Mouse (Mus musculus): ENCODE measurements around the gene Fzd2. TPM values are rescaled to one million over a fixed set of nuclear protein-coding genes. Genes with fewer than 3 reads are reported as not detected.

Gene Fzd2
- polyA plus RNA-seq, 1 experiment from 2014 or later = 53.3 TPM

DNA sequence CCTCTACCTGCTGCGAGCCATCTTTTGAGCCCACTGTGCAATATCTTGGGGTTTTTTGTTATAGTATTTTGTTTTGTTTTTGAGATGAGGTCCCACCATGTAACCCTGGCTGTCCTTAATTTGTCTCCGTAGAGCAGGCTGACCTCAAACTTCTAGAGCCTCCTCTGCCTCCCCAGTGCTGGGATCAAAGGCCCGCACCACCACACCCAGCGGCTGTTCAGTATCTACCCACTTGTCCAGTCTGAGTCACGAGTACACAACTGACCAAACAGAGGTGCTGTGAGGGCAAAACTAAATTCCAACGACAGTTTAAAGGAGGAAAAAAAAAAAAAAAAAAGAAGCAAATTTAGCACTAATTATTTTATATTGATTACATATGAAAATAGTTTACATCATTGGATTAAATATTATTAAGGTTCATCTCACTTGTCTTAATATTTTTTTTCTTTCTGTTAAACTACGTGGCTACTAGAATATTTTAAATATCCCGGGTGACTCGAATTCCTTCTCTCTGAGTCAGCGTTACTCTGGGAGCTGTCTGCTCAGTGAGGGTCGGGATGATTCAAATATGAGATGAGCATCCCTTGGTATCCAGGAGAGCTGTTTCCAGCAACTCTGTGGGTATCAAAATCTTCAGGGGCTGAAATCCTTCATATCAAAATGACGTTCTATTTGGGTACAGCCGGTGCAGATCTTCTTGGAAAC lies 28.0 kb upstream of the Fzd2 start:
- H3K9me3 ChIP-seq (replicated peaks; ENCODE audit: control insufficient read depth, low read length) = no peaks in the 10 kb centered on the region
- WGBS = 66% methylated on average over 13 of the region's 13 CpGs
- no peaks in the 10 kb centered on the region for H3K4me1 ChIP-seq (ENCODE audit: control insufficient read depth, insufficient read depth, low read length)
- DNase-seq (ENCODE audit: low spot score) (no peak), ATAC-seq (replicated peaks; ENCODE audit: insufficient number of reproducible peaks, low FRiP score, low TSS enrichment, low read depth) (no peak)
- H3K4me2 ChIP-seq (ENCODE audit: low read depth, low read length) = no peak overlapping the region
- no peak overlapping the region for H3K27ac ChIP-seq (replicated peaks; ENCODE audit: low read depth, low read length)
- no peak overlapping the region for H3K4me3 ChIP-seq (ENCODE audit: low read depth, low read length)
- H3K9ac ChIP-seq (replicated peaks; ENCODE audit: low read length) = no peak overlapping the region
- H3K36me3 ChIP-seq (replicated peaks; ENCODE audit: control insufficient read depth, insufficient read depth, low read depth, low read length) = no peaks in the 10 kb centered on the region
- H3K27me3 ChIP-seq (ENCODE audit: control insufficient read depth, insufficient read depth, low read length) = no peaks in the 10 kb centered on the region

DNA sequence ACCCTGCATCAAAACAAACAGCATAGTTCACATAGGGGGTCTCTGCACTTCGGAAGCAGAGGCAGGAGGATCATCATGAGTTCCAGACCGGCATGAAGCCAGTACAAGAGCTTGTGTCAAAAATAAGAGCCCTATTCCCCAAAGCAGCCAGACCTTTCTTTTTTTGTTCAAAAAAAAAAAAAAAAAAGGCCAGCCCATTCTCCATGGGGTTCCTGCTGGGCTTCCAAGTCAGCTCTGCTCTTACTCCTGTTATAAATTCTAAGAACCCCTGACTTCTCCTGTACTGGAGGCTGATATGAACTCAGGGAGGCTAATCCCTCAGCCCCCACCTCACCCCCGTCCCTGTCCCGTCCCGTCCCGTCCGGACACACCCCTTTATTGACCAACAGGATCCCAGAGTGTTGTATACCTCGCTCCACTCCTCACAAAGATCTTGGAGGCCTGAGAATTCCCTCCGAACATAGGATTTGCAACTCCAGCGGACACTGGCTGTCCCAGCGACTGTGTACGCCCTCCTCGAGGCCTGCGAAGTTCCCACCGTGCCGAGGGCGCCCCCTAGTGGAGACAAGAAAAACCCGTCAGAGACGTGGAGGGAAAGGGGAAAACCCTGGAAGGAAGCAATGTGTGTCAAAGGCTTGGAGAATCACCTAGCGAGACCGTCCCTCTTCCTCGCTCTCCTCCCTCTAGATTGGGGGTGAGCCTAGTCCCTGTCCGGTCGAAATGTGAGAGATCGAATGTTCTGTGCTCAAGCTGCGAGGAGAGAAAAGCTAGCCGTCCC lies 25.7 kb upstream of the Fzd2 start:
- H3K36me3 ChIP-seq (replicated peaks; ENCODE audit: control insufficient read depth, insufficient read depth, low read depth, low read length) = no peaks in the 10 kb centered on the region
- DNase-seq (ENCODE audit: low spot score) = peak; percentile 91
- peak overlapping the region; percentile 47 for H3K4me2 ChIP-seq (ENCODE audit: low read depth, low read length)
- peak overlapping the region; percentile 86 for H3K27ac ChIP-seq (replicated peaks; ENCODE audit: low read depth, low read length)
- H3K4me1 ChIP-seq (ENCODE audit: control insufficient read depth, insufficient read depth, low read length) = peaks cover 9% of the 10 kb centered on the region
- 6% methylated on average over 27 of the region's 27 CpGs for WGBS
- H3K27me3 ChIP-seq (ENCODE audit: control insufficient read depth, insufficient read depth, low read length) = no peaks in the 10 kb centered on the region
- H3K9ac ChIP-seq (replicated peaks; ENCODE audit: low read length) = peak overlapping the region; percentile 66
- ATAC-seq (replicated peaks; ENCODE audit: insufficient number of reproducible peaks, low FRiP score, low TSS enrichment, low read depth) = peak; percentile 35; the same call in 1 of the 2 replicates
- peak overlapping the region; percentile 30 for H3K4me3 ChIP-seq (ENCODE audit: low read depth, low read length)
- no peaks in the 10 kb centered on the region for H3K9me3 ChIP-seq (replicated peaks; ENCODE audit: control insufficient read depth, low read length)

DNA sequence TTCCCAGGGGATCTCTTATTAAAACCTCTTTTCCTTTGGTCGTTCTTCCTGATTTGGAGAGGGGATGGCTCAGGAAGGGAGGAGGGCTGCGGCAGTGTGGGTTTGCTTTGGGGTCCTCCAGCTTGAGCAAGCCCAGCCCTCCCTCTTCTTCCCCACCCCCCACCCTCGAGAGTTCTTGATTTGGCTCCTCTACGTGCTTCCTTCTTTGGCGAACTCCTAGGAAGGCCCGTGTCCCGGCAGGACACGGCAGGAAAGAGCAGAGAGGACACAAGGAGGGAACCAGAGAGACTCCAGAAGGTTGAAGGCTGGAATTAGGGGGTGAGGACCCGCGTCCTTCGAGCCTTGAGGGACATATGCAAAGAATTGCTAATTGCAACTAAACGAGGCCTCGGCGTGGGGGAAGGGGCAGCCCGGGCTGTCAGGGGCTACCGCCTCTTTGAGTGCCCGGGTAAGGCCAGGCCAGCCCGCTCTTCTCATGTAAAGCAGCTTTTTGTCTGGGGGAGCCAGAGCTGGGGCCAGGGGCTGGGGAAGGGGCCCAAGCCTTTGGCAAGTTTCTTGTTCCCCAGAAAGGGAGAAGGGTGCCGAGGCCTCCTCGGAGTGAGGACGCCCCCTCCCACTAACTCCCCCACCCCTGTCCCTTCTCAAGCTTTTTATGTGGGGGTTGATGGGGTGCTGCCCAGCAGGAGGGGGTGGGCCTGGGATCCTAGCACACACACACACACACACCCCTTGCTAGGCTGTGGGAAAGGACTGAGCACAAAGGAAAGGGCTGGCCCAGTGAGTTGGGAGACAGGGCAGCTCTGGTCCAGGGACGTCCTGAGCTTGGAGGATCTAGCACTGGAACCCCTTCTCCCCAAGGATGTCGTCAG lies 24.8 kb upstream of the Fzd2 start, which contains the start of gene Gm11627:
Gm11627 (minus strand) TSS at position 297 of the 869 bp plus-strand sequence.
- WGBS = 8% methylated on average over 23 of the region's 23 CpGs

DNA sequence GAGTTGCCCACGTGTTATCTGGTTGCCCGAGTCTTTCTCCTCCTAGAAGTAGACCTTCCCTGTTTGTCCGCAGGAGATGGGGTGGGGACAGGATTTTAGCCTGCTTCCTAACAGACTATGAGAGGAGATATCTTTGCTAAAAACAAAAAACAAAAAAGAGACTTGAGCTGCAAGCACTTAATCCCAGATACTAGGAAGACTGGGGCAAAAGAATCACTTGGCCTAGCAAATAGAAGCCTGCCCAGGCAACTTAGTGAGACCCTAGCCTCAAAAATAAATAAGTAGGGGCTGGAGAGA lies 24.2 kb upstream of the Fzd2 start:
- ATAC-seq (replicated peaks; ENCODE audit: insufficient number of reproducible peaks, low FRiP score, low TSS enrichment, low read depth) (no peak), DNase-seq (ENCODE audit: low spot score) (no peak)
- Histone ChIP-seq H3K9ac (replicated peaks; ENCODE audit: low read length) (peak overlapping the region; percentile 66), H3K27me3 (ENCODE audit: control insufficient read depth, insufficient read depth, low read length) (no peaks in the 10 kb centered on the region), H3K27ac (replicated peaks; ENCODE audit: low read depth, low read length) (peak overlapping the region; percentile 86), H3K36me3 (replicated peaks; ENCODE audit: control insufficient read depth, insufficient read depth, low read depth, low read length) (no peaks in the 10 kb centered on the region), H3K4me3 (ENCODE audit: low read depth, low read length) (peak overlapping the region; percentile 30), H3K9me3 (replicated peaks; ENCODE audit: control insufficient read depth, low read length) (no peaks in the 10 kb centered on the region), H3K4me1 (ENCODE audit: control insufficient read depth, insufficient read depth, low read length) (peaks cover 9% of the 10 kb centered on the region), H3K4me2 (ENCODE audit: low read depth, low read length) (peak overlapping the region; percentile 47)
- WGBS = 41% methylated on average over 3 of the region's 3 CpGs

More for the DNA sequence above, 24.8 kb upstream of the Fzd2 start, which contains the start of gene Gm11627:
- peak; percentile 75 for ATAC-seq (replicated peaks; ENCODE audit: insufficient number of reproducible peaks, low FRiP score, low TSS enrichment, low read depth)
- Histone ChIP-seq H3K4me2 (ENCODE audit: low read depth, low read length) (peak within 1 kb of the TSS; percentile 47), H3K4me3 (ENCODE audit: low read depth, low read length) (peak within 1 kb of the TSS; percentile 30), H3K9ac (replicated peaks; ENCODE audit: low read length) (peak within 1 kb of the TSS; percentile 66), H3K27ac (replicated peaks; ENCODE audit: low read depth, low read length) (peak within 1 kb of the TSS; percentile 86), H3K4me1 (ENCODE audit: control insufficient read depth, insufficient read depth, low read length) (peaks cover 9% of the 10 kb centered on the region), H3K27me3 (ENCODE audit: control insufficient read depth, insufficient read depth, low read length) (no peaks in the 10 kb centered on the region), H3K9me3 (replicated peaks; ENCODE audit: control insufficient read depth, low read length) (no peaks in the 10 kb centered on the region), H3K36me3 (replicated peaks; ENCODE audit: control insufficient read depth, insufficient read depth, low read depth, low read length) (no peaks in the 10 kb centered on the region)
- peak; percentile 66 for DNase-seq (ENCODE audit: low spot score)

DNA sequence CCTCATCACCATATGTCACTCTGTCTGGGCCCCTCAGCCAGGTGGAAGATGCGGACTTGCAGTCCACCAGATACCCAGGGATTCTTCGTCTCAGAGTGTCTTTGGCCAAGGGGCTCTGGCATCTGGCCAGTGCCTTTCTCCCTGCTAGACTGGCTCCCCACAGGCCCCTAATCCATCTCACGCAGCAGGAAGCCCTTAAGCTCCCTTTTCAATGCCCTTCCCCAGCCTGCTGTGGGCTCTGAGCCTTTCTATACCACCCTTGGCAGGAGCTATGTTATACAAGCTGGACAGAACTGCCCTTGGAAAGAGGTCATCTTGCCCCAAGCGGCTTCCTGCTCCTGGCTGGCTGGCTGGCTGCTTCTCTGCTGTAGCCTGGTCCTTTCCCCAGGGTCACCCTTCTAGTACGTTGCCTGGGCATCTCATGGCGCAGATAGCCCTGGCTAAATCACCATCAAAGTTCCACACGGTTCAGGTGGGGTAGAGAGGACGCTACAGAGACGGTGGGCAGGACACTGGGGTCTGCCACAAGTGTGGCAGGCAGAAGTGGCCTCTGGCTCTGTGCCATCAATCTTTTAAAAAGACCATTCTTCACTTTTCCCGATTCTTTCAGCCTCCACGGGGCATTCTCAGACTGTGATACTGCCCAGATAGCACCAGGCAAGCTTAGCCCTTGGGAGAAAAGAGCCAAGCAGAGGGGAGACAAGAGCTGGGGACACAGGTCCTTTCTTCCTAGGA lies 22.7 kb upstream of the Fzd2 start:
- H3K36me3 ChIP-seq (replicated peaks; ENCODE audit: control insufficient read depth, insufficient read depth, low read depth, low read length) = no peaks in the 10 kb centered on the region
- WGBS = 15% methylated on average over 11 of the region's 11 CpGs
- peaks cover 9% of the 10 kb centered on the region for H3K4me1 ChIP-seq (ENCODE audit: control insufficient read depth, insufficient read depth, low read length)
- H3K9ac ChIP-seq (replicated peaks; ENCODE audit: low read length) = no peak overlapping the region
- ATAC-seq (replicated peaks; ENCODE audit: insufficient number of reproducible peaks, low FRiP score, low TSS enrichment, low read depth) (no peak), DNase-seq (ENCODE audit: low spot score) (peak; percentile 12)
- no peak overlapping the region for H3K27ac ChIP-seq (replicated peaks; ENCODE audit: low read depth, low read length)
- no peak overlapping the region for H3K4me3 ChIP-seq (ENCODE audit: low read depth, low read length)
- no peaks in the 10 kb centered on the region for H3K27me3 ChIP-seq (ENCODE audit: control insufficient read depth, insufficient read depth, low read length)
- no peaks in the 10 kb centered on the region for H3K9me3 ChIP-seq (replicated peaks; ENCODE audit: control insufficient read depth, low read length)
- no peak overlapping the region for H3K4me2 ChIP-seq (ENCODE audit: low read depth, low read length)

DNA sequence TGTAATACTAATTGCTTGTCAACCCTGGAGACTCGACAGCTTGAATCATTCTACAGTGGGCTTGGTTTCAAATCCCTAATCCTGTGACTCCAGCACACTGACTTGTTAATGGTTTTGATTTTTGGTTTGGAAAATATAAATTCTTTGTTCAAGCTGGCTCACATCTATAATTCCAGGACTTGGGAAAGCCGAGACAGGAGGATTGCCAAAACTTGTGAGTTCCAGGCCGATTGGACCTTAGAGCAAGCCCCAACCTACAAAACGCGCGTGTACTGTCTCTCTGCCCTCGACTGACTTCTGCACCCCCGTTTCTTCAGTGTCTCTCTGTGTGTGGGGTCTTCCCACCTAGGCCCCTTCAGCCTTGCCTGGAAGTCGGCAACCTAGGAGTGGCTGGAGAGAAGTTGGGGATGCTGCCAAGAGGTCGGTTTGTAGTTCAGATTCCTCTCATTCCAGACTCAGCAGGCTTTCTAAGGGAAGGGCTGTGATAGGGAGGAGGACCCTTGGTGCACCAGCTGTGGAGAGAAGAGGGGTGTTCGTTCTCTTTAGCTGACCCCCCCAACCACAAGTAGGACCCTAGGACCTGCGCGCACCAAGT lies 22.1 kb upstream of the Fzd2 start:
- H3K9ac ChIP-seq (replicated peaks; ENCODE audit: low read length) = no peak overlapping the region
- no peaks in the 10 kb centered on the region for H3K27me3 ChIP-seq (ENCODE audit: control insufficient read depth, insufficient read depth, low read length)
- DNase-seq (ENCODE audit: low spot score) (peak; percentile 21), ATAC-seq (replicated peaks; ENCODE audit: insufficient number of reproducible peaks, low FRiP score, low TSS enrichment, low read depth) (no peak)
- H3K9me3 ChIP-seq (replicated peaks; ENCODE audit: control insufficient read depth, low read length) = no peaks in the 10 kb centered on the region
- H3K4me1 ChIP-seq (ENCODE audit: control insufficient read depth, insufficient read depth, low read length) = peaks cover 9% of the 10 kb centered on the region
- 16% methylated on average over 13 of the region's 13 CpGs for WGBS
- no peak overlapping the region for H3K4me2 ChIP-seq (ENCODE audit: low read depth, low read length)
- H3K36me3 ChIP-seq (replicated peaks; ENCODE audit: control insufficient read depth, insufficient read depth, low read depth, low read length) = no peaks in the 10 kb centered on the region
- H3K4me3 ChIP-seq (ENCODE audit: low read depth, low read length) = no peak overlapping the region
- H3K27ac ChIP-seq (replicated peaks; ENCODE audit: low read depth, low read length) = no peak overlapping the region

DNA sequence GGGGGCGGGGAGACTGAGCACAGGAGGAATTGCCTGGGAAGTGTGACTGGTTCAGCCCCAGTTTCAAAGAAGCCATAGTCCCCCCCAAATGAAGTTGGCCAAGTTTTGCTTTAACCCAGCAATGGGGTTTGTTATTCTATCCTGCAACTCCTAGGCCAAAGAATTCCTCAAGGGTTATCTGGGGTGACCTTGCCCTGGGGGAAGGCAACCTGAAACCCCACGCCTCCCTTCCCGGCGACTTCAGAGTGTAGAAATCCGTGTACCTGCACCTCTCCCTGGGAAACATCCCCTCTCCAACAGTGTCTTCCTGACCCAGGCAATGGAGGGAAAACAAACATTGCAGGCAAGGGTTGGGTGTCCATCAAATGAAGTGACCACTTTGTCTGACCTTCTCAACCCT lies 21.5 kb upstream of the Fzd2 start:
- ATAC-seq (replicated peaks; ENCODE audit: insufficient number of reproducible peaks, low FRiP score, low TSS enrichment, low read depth) = no peak
- H3K9ac ChIP-seq (replicated peaks; ENCODE audit: low read length) = no peak overlapping the region
- H3K4me3 ChIP-seq (ENCODE audit: low read depth, low read length) = no peak overlapping the region
- peaks cover 9% of the 10 kb centered on the region for H3K4me1 ChIP-seq (ENCODE audit: control insufficient read depth, insufficient read depth, low read length)
- no peaks in the 10 kb centered on the region for H3K9me3 ChIP-seq (replicated peaks; ENCODE audit: control insufficient read depth, low read length)
- 6% methylated on average over 5 of the region's 5 CpGs for WGBS
- no peak overlapping the region for H3K4me2 ChIP-seq (ENCODE audit: low read depth, low read length)
- H3K27ac ChIP-seq (replicated peaks; ENCODE audit: low read depth, low read length) = no peak overlapping the region
- H3K36me3 ChIP-seq (replicated peaks; ENCODE audit: control insufficient read depth, insufficient read depth, low read depth, low read length) = no peaks in the 10 kb centered on the region
- H3K27me3 ChIP-seq (ENCODE audit: control insufficient read depth, insufficient read depth, low read length) = no peaks in the 10 kb centered on the region
- DNase-seq (ENCODE audit: low spot score) = no peak

Measured in embryonic facial prominence, embryonic 11.5 days (tissue).